Mouse (Mus musculus): Measurements from ENCODE around the gene Apbb2.

DNA sequence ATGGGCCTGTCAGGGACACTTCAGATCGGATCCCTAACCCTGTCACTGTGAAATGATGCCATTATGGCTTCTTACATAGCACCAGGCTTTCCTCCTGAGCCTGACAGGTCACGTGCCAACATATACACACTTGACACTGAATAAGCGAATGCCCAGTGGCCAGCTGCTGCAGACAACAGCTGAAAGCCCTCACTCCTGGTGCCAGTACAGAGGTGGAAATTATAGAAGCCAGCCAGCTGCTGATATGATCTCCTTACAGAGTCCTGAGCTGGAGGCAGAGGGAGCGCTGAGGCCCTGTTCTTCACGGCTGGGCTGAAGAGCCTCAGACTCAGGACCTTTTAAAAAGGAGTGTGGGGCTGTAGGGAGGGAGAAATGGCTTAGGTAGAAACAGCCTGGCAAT, 234.5 kb downstream of the Apbb2 start:
- TF ChIP-seq CTCF (IDR thresholded peaks at IDR 0.05) (no peak), EP300 (IDR thresholded peaks at IDR 0.05) (no peak)

Measured in lung, postnatal 0 days (tissue).